Mouse (Mus musculus) frontal cortex, postnatal 10 days (tissue): ENCODE data around the gene Trak1.

ENCODE experiments used
- DNase-seq, 2 experiments: peaks; one replicate each; pipeline ENCODE4 v3.0.0; 2022; ENCODE audit warnings: low spot score in 2 of 2, mixed read lengths in 1 of 2

The Trak1 gene

DNA sequence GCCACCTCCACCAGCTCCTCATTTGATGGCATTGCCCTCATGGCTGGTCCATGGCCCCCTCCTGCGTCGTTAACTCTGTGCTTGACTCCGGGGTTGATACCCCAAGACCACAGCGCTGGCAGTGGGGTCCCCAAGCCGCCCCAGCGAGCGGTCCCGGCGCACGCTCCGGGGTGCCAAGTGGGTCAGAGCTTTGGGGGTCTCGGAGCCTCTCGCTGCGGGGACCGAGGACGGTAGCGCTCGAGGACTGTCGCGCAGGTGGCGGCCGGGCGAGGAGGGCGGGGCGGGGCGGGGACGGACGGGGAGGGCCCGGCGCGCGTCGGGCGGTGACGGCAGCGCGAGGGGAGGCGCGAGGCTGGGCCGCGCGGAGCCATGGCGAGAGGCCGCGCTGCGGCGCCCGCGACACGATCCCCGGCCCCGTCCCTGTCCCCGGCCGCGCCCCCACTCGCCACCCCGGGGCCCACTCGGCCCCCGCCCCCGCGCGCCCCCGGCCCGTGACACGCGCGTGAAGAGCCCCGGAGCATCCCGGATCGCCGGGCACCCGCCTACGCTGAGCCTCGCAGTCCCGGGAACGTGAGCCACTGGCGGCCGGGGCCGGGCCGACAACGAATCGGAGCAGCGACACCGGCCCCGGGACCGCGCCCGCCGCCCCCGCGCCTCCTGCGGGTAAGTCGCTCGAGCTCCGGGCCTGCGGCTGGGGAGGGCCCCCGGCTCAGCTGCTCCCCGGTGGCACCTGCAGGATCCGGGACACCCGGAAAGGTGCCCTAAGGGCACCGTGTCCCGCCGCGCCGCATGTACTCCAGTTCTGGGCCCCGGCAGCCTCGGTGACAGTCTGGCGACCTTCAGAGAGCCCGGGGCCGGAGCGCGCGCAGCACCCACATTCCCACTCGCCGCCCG is at the start of gene Trak1:
Trak1 (plus strand) TSS at position 332 of the 894 bp plus-strand sequence.
- peak in 1 of 2 experiments; percentile 63 for DNase-seq

DNA sequence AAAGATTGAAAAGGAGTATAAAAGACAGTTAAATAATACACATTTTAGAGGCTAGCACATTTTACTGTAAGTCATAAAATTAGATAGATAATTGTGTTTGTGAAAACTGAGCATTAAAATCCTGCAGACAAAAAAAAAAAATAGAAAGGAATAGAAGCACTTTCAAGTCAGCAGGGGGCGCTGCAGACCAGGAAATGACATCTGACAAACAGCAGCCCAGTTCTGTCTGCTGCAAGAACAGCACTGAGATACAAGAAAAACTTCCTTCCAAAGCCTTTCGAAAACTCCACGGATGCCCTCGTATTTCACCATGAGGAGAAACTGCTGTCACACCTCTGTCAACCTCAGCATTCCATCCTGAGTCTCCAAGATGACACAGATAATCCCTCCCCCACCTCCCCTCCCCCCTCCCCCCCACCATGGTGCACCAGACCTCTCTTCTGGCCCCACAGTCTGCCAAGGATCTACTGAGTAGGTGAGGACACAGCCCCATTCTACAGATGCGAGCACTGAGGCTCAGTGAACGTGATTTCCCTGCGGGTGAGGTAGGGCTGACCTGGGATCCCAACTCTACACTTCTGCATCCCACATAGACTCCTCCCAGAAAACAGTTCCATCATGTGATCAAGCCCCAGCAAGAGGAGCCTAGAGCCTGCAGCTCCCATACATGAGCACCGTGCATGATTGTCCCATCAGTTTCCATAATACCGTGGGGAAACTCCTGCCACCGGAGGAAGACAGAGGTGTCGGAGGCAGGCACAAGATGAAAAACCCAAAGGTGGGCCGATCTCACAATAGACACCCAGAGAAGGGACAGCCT is 49.1 kb upstream of the Trak1 start:
- DNase-seq, result peak; percentile 43 to 79

DNA sequence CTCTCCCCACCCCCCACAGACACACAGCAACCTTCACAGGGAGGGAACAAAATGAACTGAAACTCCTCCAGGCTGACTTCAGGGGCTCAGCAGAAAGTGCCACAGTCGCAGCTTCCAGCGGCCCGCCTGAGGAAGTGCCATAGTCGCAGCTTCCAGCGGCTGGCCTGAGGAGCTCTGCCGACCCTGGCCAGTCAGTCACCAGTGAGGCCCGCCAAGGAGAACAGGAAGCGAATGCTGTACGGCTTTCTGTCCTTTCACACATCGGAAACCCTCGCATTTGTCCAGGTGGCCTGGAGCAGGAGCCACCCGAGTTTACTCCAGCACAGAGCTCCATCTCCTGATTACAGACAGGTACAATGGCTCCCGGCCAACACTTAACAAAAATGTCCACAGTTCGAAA is 47.5 kb upstream of the Trak1 start:
- DNase-seq, result peak; percentile 21 to 27

DNA sequence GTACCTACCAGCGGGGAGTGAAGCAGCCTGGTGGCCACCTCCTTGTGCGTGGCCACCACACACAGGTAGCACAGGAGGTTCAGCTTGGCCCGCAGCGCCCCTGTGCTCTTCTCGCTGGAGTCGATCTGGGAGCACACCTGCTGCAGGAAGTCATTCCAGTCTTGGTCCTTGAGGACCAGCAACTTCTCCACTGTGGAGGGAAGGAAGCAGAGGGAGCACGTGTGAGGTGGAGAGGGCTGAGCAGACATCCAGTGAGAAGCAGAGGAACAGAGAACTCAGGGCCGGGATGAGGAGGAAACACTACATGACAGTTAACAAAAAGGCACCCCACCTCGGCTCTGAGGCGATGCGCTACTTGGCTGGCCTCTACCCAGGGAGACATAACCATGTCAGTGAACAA is 46.4 kb upstream of the Trak1 start:
- peak; percentile 2 to 4 for DNase-seq

DNA sequence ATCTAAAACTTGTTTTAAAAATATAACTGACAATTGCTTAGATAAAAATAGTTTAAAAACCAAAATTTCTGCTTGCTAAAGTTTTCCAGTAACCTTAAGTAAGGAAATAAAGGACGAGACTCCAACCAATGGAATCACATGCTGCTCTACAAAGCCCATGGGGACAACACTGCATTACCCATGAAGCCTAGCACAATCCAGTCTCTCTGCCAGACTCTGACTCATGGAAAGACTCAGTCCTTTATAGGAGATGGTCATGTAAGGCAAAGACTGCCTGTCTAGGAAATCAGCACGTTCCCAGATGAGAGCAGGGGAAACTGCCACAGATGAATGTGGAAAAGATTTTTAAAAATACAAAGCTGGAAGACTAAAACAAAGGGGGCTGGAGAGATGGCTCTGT is 43.3 kb upstream of the Trak1 start:
- peak in 1 of 2 experiments; percentile 9 for DNase-seq

DNA sequence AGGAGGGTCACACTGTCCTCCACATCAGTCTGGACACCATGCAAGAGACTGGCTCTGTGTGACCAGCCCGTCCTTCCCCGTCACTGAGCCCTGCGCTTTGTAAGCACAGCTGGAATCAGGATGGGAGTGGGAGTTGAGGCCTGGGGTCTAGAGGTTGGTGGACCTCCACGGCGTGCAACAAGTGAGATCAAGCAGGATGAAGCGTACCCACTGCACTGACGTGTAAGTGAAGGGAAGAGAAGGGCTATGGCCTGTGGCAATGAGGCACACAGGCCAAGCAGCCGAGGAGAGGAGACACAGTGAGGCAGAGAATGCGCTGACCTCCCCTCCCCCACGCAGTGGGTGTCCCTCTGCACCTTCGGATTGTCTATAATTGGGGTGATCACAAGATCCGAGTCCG is 42.5 kb upstream of the Trak1 start:
- DNase-seq, result peak in 1 of 2 experiments; percentile 9

DNA sequence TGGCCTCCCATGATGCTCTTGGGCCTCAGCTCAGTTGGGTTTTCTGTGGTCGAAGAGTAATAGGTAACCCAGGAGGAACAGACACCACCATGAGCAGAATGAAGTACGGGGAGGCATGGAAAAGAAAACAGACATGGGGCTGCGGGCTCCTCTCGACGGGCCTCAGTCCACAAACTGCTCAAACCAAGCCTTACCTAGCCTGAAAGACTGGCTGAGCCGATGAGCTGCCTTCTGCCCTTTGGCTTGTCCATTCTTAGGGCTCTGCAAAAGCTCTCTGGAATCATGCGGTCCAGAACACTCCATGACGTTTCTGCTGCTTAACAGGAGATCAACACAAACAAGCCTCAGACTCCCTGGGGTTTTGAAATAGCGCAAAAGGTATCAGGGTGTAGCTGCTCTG is 40.2 kb upstream of the Trak1 start:
- no peak for DNase-seq

DNA sequence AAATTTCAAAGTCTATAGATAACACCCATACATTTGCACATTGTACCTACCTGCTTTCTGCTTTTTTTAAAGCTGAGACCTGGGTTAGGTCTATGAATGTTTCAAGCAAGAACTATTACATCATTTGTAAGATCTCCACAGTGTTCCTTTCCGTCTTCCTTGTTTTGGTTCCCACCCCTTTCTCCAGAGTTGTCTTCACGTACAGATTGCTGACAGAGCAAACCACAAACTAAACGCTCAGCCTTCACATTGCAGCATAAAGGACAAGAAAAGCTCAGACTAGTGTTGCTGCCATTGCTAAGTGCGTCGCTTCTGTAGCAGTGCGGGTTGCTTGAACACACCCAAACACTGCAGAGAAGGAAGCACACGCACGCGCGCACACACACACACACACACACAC is 32.0 kb upstream of the Trak1 start:
- DNase-seq, result no peak

DNA sequence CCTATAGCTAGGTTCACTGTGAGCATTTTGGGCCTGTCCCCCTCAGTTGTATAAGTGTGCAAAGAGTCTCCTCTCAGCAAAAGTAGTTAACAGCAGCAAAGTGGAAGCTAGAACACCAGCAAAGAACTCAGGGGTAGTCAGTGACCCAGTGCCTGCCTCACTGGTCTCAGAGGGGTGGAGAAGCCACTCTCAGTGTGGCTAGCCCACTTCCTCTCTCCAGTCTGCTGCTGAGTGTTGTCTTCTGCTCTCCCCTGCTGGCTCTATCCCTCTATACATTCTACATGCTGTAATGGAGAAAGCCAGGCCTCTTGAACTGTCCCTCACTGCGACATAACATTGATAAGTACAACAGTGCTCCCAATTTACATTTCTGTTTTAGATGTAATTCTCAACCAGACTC is 26.2 kb upstream of the Trak1 start:
- DNase-seq, result no peak

DNA sequence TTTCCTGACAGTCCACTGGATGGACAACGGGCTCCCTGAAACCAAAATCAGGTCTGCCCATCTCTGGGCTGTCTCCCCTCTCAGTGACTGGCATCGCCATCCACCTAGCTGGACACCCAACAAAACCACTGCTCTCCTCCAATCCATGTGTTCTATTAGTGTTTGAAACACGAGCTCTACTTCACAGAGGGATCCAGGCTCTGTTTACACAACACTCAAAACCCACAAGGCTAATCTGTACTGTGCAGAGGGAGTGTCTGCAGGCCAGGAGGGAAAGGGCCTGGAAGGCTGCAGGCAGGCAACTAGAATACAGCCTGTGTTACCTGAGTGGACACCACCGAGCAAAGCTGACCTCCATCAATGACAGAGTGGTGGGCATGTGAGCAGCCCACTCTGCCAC is 25.7 kb upstream of the Trak1 start:
- no peak for DNase-seq

DNA sequence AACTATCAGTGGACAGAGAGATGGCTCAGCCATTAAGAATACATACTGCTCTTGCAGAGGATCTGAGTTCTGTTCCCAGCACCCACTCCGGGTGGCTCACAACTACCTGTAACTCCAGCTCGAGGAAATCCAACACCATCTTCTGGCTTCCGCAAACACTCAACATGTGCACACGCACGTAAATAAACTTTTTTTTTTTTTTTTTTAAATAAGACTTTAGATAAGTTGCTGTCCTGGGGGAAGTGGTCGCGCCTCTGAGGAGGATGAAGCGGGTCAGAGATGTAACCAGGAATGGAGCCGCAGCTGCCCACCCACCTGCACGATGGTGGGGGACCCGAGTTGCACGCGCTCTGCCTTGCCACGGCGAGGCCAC is 20.6 kb upstream of the Trak1 start:
- DNase-seq, result no peak

DNA sequence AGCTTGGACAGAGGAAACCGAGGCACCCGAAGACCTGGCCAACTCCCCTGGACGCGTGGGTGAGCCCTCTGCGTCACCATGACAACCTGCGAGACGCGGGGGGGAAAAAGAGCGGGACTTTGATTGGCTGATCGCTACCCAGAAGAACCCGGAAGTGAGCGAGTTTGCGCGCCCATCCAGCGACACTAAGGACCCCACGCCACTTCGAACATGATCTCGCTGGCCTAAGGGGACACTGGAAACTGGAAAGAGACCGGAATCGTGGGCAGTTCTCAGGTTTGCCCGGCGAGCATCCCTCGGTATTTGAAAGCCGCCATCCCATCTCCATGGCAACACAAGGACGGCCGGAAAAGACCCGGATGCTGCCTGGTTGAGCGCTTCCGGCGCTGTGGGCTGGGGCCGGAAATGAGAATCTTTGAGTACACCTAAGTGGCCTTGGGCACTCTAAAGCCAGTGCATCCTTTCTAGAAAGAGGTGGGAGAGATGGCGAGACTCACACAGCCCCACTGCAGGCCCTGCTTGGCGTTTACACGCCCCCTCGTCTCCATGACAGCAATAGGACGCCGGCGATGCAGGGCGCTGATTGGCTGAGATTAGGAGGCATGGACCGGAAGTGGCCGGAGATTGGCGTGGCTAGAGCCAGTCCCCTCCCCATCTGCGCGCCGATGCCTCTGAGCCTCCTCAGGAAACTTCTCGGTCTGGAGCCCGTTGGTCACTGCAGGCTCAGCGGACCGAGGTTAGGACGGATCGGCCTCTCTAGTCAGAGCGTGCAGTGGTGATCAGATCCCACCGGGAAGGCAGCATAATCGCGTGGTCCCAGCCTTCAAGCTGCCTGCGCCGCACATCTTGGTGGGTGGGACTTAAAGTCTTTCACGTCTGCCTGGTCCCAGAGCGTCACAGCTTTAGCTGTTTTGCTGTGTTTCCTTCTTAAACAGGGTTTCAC is 19.9 kb upstream of the Trak1 start, which contains the start of gene Ulk4:
Ulk4 (minus strand) TSS at position 80 of the 943 bp plus-strand sequence.
- DNase-seq, result peak; percentile 88 to 91

DNA sequence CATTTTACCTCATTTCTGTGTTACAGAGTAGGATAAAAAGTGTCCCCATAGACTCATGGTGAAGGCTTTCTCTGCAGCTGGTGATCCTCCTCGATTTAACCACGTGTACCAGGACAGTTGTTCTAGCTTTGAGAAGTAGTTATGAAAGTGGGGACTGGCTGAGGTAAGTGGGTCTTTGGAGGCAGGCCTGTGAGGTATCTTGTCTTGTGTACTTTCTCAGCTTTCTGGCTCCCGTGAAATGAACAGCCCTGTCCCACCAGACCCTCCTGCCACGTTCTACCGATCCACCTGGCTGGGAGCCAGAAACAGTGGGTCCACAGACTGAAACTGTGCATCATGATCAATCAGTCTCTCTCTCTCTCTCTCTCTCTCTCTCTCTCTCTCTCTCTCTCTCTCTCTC is 18.1 kb upstream of the Trak1 start:
- no peak for DNase-seq

DNA sequence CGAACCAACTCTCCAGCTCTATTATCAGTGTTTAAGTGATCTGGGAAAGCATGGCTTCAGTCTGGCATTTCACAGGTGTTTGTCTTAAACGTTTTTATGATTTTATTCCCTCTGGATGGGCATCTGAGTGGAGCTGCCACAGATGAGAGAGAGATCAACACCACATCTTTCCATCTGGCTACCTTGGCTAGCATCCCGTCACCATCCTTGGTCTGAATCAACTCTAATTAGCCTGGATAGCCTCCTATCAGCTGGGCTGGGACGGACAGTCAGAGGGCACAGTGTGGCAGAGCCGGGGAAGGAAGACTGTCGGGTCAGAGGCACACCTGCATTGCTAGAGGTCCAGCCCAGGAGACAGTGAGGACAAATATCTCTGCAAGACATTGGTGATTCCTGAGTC is 15.4 kb upstream of the Trak1 start:
- DNase-seq, result no peak

DNA sequence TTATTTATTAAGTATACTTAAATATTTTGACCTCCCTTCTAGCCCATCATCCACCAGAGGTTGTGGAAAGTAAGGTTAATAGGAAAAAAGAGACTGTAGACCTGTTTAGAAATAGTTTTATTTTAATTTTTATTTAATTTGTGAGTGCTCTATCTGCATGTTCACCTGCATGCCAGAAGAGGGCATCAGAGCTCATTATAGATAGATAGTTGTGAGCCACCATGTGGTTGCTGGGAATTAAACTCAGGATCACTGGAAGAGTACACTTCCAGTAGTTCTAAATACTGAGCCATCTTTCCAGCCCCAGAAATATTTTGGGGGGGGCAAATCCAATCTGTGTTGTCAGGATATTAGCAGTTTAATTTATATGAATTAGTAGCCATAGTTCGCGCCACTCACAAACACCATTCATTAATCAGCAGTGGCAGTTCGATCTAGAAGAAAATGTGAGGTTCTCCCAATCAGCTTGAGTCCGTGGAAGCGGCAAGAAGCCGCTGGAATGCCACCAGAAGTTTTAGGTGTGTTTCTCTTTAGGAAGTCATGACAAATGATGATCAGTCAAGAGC is 13.6 kb upstream of the Trak1 start:
- no peak for DNase-seq

DNA sequence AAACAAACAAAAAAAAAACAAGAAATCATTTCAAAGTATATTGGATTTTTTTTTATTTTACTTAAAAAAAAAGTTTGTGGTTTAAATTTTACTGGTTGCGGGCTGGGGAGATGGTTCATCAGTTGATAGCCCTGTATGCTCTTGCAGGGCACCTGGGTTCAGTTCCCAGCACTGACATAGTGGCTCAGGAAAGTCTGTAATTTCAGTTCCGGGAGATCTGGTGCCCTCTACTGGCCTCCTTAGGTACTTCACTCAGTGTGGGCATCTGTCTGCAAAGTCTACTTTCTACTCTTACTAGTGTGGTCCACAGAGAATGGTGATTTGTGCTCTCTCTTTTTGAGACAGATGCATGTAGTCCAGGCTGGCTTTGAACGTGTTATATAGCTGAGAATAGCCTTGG is 12.9 kb upstream of the Trak1 start:
- DNase-seq, result no peak

DNA sequence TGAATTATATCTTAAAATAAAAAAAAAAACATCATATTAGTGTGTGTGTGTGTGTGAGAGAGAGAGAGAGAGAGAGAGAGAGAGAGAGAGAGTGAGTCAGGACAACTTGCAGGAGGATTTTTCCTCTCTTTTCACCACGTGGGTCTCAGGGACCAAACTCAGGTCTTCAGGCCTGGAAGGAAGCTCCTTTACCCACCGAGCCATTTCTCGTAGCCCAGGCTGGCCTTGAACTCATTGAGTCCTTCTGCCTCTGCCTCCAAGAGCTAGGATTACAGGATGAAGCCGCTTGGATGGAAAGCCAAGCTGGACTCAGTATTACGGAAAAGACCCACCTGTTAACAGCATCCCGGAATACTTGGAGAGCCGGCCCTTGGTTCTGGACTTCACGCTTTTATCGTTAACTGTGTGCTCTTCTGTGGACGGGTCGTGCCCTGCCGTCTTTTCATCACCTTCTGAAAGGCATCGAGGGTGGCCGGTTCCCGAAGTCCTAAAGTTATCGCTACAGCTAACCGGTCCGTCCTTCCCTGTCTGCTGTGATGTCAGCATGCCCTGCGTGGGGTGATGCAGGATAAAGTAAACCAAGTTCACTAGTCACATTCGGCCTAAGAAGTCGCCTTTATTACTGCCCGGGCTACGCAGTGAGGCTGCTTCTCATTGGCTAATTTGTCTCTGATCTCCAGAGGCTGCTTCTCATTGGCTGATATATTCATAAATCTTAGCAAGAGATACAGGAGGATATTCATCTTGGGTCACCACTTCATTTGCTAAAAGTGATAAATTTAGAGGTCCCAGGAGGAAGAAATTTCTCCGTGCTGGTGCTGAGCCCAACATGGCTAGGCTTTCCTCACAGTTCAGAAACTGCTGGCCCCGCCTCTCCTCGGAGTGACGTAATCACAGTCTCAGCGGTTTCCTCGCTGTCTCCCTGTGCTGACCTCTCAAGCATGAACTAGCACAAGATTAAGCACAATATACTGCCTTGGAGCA is 11.7 kb upstream of the Trak1 start:
- peak in 1 of 2 experiments; percentile 48 for DNase-seq

DNA sequence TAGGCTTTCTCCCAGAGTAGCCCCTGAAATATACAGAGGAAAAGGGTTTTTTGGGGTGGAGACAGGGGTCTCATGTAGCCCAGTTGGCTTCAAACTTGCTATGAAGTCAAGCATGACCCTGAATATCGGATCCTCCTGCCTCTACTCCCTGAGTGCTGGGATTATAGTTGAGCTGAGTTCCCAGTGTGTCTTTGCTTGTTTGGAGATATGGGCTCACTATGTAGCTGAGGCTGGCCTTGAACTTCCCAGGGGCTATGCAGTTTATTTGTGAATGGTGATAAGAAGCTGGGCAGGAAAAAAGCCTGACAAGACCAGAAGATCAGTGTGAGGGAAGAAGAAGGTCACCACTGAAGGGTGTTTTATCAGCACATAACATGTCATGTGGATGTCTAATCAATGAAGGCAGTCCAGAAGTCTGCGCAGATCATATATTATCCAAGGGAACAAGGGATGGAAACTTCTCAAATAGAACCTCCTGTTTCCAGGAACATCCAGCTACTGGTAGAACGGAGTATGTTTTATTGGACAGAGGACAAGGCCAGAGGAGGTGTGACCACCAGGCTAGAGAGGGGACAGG is 10.9 kb upstream of the Trak1 start:
- no peak for DNase-seq

DNA sequence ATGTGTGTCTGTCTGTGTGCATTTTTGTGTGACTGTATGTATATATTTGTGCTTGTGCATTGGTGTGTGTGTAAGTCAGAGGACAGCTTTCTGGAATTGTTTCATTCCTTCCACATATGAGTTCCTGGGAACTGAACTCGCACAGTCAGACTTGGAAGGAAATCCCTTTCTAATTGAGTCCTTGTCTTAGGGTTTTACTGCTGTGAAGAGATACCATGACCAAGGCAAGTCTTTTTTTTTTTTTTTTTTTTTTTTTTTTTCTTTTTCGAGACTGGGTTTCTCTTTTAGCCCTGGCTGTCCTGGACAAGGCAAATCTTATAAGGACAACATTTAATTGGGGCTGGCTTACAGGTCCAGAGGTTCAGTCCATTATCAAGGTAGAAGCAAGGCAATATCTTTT is 6.0 kb upstream of the Trak1 start:
- DNase-seq, result no peak

DNA sequence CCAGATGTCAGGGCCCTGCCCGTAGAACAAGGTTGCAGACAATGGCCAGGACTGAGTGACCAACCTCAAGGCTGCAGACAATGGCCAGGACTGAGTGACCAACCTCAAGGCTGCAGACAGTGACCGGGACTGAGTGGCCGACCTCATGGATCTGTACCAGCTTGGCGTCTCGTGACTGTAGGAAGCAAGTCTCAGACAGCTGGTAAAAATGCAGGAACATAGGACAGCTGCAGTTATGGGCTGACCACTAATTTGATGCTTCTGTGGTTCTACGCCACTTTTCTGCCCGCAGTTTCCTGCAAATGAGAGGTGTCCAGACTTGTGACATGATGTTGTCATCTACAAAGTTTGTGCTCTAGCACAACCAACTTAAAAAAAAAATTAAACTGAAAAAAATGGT is 4.1 kb upstream of the Trak1 start:
- DNase-seq, result no peak
